Mouse (Mus musculus) regulatory T cell (primary cell): Measurements from ENCODE around the gene Gm21970.

Source experiments
- in situ Hi-C: fragments of 300-600 bp; cut with MboI, MseI; formaldehyde crosslinking; loops from one replicate; pipeline ENCODE4 v1.15.1; 2025; ENCODE audit warnings: high pct_unique_total_duplicates

Gm21970 gene

GRCm38 (mm10) chr16:91459841-91460370, 68.4 kb downstream of the Gm21970 start:
- in situ Hi-C loops, result no loop called here

GRCm38 (mm10) chr16:91461066-91461638, 69.6 kb downstream of the Gm21970 start:
- in situ Hi-C loops, result no loop called here

GRCm38 (mm10) chr16:91461773-91462181, 70.3 kb downstream of the Gm21970 start:
- in situ Hi-C loops, result no loop called here

- in situ Hi-C loops, result no loop called here
Measured at GRCm38 (mm10) chr16:91462644-91463043, 71.1 kb downstream of the Gm21970 start.

- in situ Hi-C loops, result no loop called here
Measured at GRCm38 (mm10) chr16:91463400-91463799, 71.9 kb downstream of the Gm21970 start.

- in situ Hi-C loops, result no loop called here
Measured at GRCm38 (mm10) chr16:91463836-91464400, 72.4 kb downstream of the Gm21970 start.

- in situ Hi-C loops, result no loop called here
Measured at GRCm38 (mm10) chr16:91464594-91465504, 73.3 kb downstream of the Gm21970 start.

GRCm38 (mm10) chr16:91465505-91466240, 74.2 kb downstream of the Gm21970 start:
- in situ Hi-C loops, result no loop called here

GRCm38 (mm10) chr16:91466566-91466965, 75.0 kb downstream of the Gm21970 start:
- in situ Hi-C loops, result no loop called here
